Mouse (Mus musculus): ENCODE data around the gene Ghrhr. TPM values are rescaled to one million over a fixed set of nuclear protein-coding genes. Genes with fewer than 3 reads are reported as not detected.

The Ghrhr gene
- total and polyA plus RNA-seq, 3 experiments: not detected

DNA sequence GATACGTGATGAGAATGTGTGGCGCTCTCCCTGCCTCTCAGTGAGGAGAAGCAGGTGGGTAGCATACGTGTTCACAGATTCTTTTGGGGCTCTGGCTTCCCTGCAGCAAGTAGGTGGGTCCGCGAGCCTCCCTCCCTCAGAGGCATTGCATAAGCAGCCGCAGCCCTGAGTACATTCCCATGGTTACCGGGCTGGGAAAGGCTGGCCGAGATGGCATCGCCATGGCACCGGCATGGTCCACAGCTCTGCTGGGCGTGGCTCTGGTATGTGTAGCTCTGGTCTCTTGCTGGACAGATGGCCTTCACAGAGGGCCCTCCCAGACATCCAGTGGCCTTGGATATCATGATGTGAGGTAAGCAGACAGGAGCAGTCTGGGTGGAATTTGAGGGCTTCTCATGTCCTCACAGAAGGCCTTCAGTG is 20.5 kb downstream of the Ghrhr start:
- Histone ChIP-seq H3K4me3 (ENCODE audit: control insufficient read depth in 1 of 2, insufficient read depth in 1 of 2, low read depth in 2 of 2, low read length in 2 of 2) (no peak overlapping the region), H3K9ac (ENCODE audit: control insufficient read depth, low read depth, low read length, poor library complexity, severe bottlenecking) (no peak overlapping the region), H3K79me2 (ENCODE audit: control insufficient read depth, insufficient read depth, low read length, poor library complexity) (no peaks in the 10 kb centered on the region), H3K4me1 (ENCODE audit: control insufficient read depth in 1 of 2, insufficient read depth in 2 of 2, low read length in 2 of 2) (no peaks in the 10 kb centered on the region), H3K27me3 (ENCODE audit: control insufficient read depth in 1 of 2, insufficient read depth in 2 of 2, low read length in 2 of 2) (no peaks in the 10 kb centered on the region; a peak in 1 of 4 replicates), H3K36me3 (ENCODE audit: control insufficient read depth in 1 of 2, insufficient read depth in 2 of 2, low read length in 2 of 2) (no peaks in the 10 kb centered on the region), H3K9me3 (replicated peaks; ENCODE audit: insufficient read depth, low read length) (no peaks in the 10 kb centered on the region), H3K27ac (ENCODE audit: control insufficient read depth, low read depth, low read length) (no peak overlapping the region)
- DNase-seq (ENCODE audit: low read depth, low spot score): no peak
- TF ChIP-seq MAFK (IDR thresholded peaks at IDR 0.05; ENCODE audit: borderline replicate concordance, low read depth, low read length) (no peak), UBTF (IDR thresholded peaks at IDR 0.05; ENCODE audit: borderline replicate concordance, insufficient read depth, low read depth, low read length) (no peak), POLR2AphosphoS5 (IDR thresholded peaks at IDR 0.05; ENCODE audit: borderline replicate concordance, low read depth, low read length) (no peak), NELFE (IDR thresholded peaks at IDR 0.05; ENCODE audit: low read depth, low read length) (no peak), MAX (IDR thresholded peaks at IDR 0.05; ENCODE audit: low read length) (no peak), MYC (IDR thresholded peaks at IDR 0.05; ENCODE audit: low read depth, low read length) (no peak), KAT2A (conservative IDR thresholded peaks at IDR 0.05; ENCODE audit: low read depth, low read length) (no peak), MAZ (IDR thresholded peaks at IDR 0.05; ENCODE audit: low read depth, low read length) (no peak), USF2 (IDR thresholded peaks at IDR 0.05; ENCODE audit: borderline replicate concordance in 1 of 2, insufficient read depth in 1 of 2, low read depth in 1 of 2, low read length in 2 of 2) (no peak), E2F4 (IDR thresholded peaks at IDR 0.05; ENCODE audit: borderline replicate concordance, low read depth, low read length) (no peak), GATA1 (IDR thresholded peaks at IDR 0.05; ENCODE audit: low read depth, low read length) (no peak), MEF2A (IDR thresholded peaks at IDR 0.05; ENCODE audit: extremely low read depth, insufficient replicate concordance, low read depth, low read length, poor library complexity, severe bottlenecking) (no peak), POLR2A (IDR thresholded peaks at IDR 0.05; ENCODE audit: control insufficient read depth in 1 of 2, insufficient read depth in 1 of 2, low read depth in 1 of 2, low read length in 2 of 2, poor library complexity in 1 of 2) (no peak), GABPA (IDR thresholded peaks at IDR 0.05; ENCODE audit: low read depth, low read length) (no peak), TAL1 (IDR thresholded peaks at IDR 0.05; ENCODE audit: low read length) (no peak), NRF1 (IDR thresholded peaks at IDR 0.05; ENCODE audit: insufficient read depth, low read depth, low read length, poor library complexity, severe bottlenecking) (no peak), RAD21 (IDR thresholded peaks at IDR 0.05; ENCODE audit: low read depth, low read length) (no peak), POLR2AphosphoS2 (IDR thresholded peaks at IDR 0.05; ENCODE audit: low read length) (no peak), BHLHE40 (IDR thresholded peaks at IDR 0.05; ENCODE audit: borderline replicate concordance, low read depth, low read length) (no peak), CHD1 (IDR thresholded peaks at IDR 0.05; ENCODE audit: low read depth, low read length) (no peak)
